Mouse (Mus musculus): ENCODE data around the gene Cracr2a.

The Cracr2a gene

GRCm38 (mm10) chr6:127692298-127692697 is 131.2 kb downstream of the Cracr2a start:
- no peak for DNase-seq (ENCODE audit: low read depth, low spot score)

- no peak for DNase-seq (ENCODE audit: low read depth, low spot score)
Measured at GRCm38 (mm10) chr6:127693681-127694080, 132.5 kb downstream of the Cracr2a start.

DNA sequence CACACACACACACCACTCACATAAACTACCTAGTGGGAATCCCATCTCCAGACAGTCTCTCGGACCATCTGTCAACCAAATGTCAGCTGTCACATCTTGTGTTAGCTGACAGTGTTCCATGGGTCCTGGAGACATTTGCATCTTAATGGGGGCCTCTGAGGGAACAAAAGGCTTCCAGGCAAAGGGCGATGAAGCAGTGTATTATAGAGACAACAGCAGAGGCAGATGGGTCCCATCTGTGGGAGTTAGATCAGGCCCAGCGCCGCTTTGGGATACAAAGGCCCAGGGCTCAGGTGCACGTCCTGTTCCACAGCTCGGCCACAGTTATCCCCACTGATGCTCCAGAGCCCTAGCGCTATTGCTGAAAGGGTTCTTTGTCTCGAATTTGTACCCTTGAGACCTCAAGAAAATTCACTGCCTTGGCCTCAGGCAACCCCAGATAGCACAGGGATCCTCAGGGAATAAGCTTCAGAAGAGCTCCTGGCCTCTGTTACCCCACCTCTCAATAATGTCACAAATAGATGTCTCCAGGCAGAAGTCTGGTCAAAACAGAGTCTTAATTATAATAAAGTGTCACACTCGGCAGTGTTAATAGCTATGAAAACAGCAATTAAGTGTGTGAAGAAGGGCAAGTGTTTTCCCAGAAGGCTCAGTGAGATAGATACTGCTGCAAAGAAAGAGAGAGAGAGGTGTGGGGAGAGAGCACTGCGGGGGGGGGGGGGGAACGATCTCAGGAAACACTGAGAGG is 140.1 kb downstream of the Cracr2a start:
- DNase-seq (ENCODE audit: low read depth, low spot score) = no peak

- DNase-seq (ENCODE audit: low read depth, low spot score) = no peak
Measured at GRCm38 (mm10) chr6:127708218-127708628, 147.1 kb downstream of the Cracr2a start.

DNA sequence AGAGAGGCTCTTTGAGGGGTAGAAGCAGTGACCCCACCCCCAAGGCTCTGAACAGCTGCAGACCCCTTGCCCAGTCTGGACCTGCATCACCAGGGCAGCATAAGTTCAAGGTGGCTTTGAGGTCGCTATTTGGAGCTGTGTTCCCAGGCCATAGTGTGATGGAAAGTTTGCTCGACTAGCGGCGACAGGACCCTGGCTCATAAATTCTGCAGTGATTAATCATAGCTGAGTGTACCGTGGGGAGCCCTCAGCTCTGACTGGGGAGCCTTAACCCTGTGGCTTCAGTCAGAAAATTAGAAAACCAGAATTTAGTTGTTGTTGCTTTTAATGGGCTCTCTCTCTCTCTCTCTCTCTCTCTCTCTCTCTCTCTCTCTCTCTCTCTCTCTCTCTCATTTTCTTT is 153.8 kb downstream of the Cracr2a start:
- no peak for DNase-seq (ENCODE audit: low read depth, low spot score)

DNA sequence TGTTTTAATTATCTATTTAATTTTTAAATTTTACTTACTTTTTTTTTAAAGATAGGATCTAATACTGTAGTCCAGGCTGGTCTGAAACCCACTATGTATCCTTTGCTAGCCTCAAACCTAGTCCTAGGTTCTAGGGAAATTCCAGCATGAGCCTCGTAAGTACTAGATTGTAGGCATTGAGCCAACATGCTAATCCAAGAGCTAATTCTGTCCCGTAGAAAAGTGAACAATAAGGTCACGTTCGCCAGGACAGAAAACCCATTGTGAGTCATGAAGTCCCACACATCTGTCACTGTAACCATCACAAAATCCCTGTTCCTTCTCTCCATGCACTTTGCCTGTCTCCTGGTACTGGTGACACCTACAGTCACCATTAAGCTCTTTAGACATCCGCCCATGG is 154.3 kb downstream of the Cracr2a start:
- DNase-seq (ENCODE audit: low read depth, low spot score) = no peak

- DNase-seq (ENCODE audit: low read depth, low spot score) = no peak
Measured at GRCm38 (mm10) chr6:127717239-127718137, 156.3 kb downstream of the Cracr2a start.

- no peak for DNase-seq (ENCODE audit: low read depth, low spot score)
Measured at GRCm38 (mm10) chr6:127719875-127720274, 158.7 kb downstream of the Cracr2a start.

DNA sequence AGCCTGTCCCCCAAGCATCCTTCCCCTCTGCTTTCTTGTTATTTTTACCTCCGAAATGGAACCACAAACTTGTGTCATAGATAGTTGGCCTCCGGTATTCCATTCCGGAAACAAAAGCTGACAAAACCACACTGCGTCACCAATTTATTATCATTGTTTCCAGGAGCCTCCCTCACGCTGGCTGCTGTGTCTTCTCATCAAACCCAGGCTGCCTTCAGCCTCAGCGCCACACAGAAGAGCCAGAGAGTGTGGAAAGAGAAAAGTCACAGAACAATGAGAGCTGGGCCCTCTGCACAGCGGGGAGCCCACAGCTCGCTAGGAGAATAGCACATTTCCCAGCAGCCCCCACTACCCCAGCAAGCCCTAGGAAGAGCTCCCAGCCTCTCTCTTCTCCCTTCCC is 162.0 kb downstream of the Cracr2a start:
- no peak for DNase-seq (ENCODE audit: low read depth, low spot score)
